Mouse (Mus musculus) heart, adult 2 months (tissue): Measurements from ENCODE around the gene Cd82. TPM values are rescaled to one million over a fixed set of nuclear protein-coding genes. Genes with fewer than 3 reads are reported as not detected.

ENCODE experiments used
- DNase-seq, 2 experiments: peaks; one replicate each; pipeline ENCODE4 v3.0.0; 2021
- H3K27ac ChIP-seq: fragments of 200-600 bp; 2 replicates; pipeline ENCODE4 v1.8.1; 2022
- H3K27me3 ChIP-seq: fragments of 200-500 bp; 2 replicates; pipeline ENCODE4 v1.6.1; 2012; ENCODE audit warnings: mild to moderate bottlenecking, low read length, inconsistent platforms, mixed read lengths; ENCODE audit not compliant: control insufficient read depth, insufficient read depth
- H3K36me3 ChIP-seq: fragments of 200-500 bp; 2 replicates; pipeline ENCODE4 v1.6.1; 2012; ENCODE audit warnings: low read length, inconsistent platforms; ENCODE audit not compliant: control insufficient read depth, insufficient read depth
- H3K4me1 ChIP-seq: fragments of 200-500 bp; 2 replicates; pipeline ENCODE4 v1.6.1; 2011; ENCODE audit warnings: low read length; ENCODE audit not compliant: control insufficient read depth, insufficient read depth
- H3K4me3 ChIP-seq: fragments of 200-600 bp; 2 replicates; pipeline ENCODE4 v1.8.1; 2022
- H3K79me2 ChIP-seq: fragments of 200-500 bp; replicated peaks from 2 replicates; pipeline ENCODE4 v1.6.1; 2012; ENCODE audit warnings: mild to moderate bottlenecking, inconsistent platforms, low read length, moderate library complexity, mixed read lengths; ENCODE audit not compliant: control insufficient read depth, insufficient read depth
- H3K9ac ChIP-seq: fragments of 200-500 bp; 2 replicates; pipeline ENCODE4 v1.6.1; 2012; ENCODE audit warnings: low read depth, mild to moderate bottlenecking, control low read depth, inconsistent platforms, low read length, mixed read lengths
- CTCF ChIP-seq: fragments of 200-600 bp; IDR thresholded peaks from 2 replicates; pipeline ENCODE4 v1.8.1; 2022; ENCODE audit warnings: antibody characterized with exemption, mild to moderate bottlenecking, moderate library complexity
- EP300 ChIP-seq: fragments of 200-500 bp; IDR thresholded peaks from 2 replicates; pipeline ENCODE4 v1.6.1; 2011; ENCODE audit warnings: low read depth, low read length, control low read depth; ENCODE audit not compliant: insufficient read depth
- POLR2A ChIP-seq: fragments of 200-500 bp; IDR thresholded peaks from 2 replicates; pipeline ENCODE4 v1.6.1; 2011; ENCODE audit warnings: mild to moderate bottlenecking, low read depth, low read length, control low read depth; ENCODE audit not compliant: insufficient read depth
- WGBS: fragments of 180-500 bp; shearing (Covaris S2); methylation state at CpG from one replicate; pipeline ENCODE4 v1.1.7; 2018; 5-methylcytosine and 5-hydroxymethylcytosine counted together
- intact Hi-C: fragments of 180-260 bp; cut with DNase I; formaldehyde crosslinking; loops from one replicate; pipeline ENCODE4 v1.15.1; 2025
- polyA plus RNA-seq: library from polyadenylated mRNA; depleted of rRNA; stranded (reverse); fragments of >200 nt; gene quantifications from 2 replicates; pipeline ENCODE4 v1.2.3, GENCODE M21; 2012
- total RNA-seq, 2 experiments: library from RNA; stranded (reverse); gene quantifications; 2 replicates each; pipeline ENCODE4 v1.2.3; 2021

Gene Cd82
- total and polyA plus RNA-seq, 3 experiments: 15.2 to 31.6 (median 18.7) TPM

DNA sequence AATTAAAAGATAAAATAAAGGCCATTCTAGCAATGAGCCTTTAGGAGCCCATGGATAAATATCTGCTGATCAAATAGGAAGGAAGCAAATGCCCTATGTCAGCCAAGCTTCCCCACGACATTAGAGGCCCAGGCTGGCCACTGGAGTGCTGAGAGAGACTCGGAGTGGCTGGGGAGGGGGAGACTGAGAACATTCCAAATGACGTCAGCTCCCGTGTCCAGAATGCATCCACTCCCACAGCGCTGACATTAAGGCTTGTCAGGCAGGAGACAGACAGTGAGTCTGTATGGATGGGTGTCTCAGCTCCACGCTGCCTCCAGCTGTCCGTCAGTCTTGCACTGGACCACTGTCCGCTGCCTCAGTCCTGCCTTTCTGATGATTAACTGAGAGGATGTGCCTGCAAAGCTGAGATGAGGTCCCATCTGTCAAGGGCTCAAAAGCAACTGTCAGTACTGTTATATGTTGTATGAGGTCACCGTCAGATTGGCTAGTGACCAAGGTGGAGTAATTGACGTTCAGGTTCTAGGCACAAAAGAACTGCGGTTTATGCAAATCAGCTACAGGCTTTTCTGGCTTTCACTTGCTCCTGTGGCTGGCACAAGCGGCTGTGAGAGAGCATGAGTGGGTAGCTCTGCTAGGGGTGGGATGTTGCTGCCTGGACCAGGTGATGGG, 51.9 kb downstream of the Cd82 start:
- Histone ChIP-seq H3K27me3 (no peaks in the 10 kb centered on the region), H3K36me3 (no peaks in the 10 kb centered on the region), H3K4me1 (no peaks in the 10 kb centered on the region), H3K9ac (no peak overlapping the region), H3K27ac (no peak overlapping the region), H3K79me2 (no peaks in the 10 kb centered on the region), H3K4me3 (no peak overlapping the region)
- TF ChIP-seq POLR2A: no peak
- TF ChIP-seq EP300: no peak
- TF ChIP-seq CTCF: no peak
- WGBS: 58% methylated on average over 12 of the region's 12 CpGs
- intact Hi-C loops: loop anchor here (10.0 kb wide), 1 partner anchor 506 kb away; no protein-coding TSS in a partner anchor
- DNase-seq: no peak

DNA sequence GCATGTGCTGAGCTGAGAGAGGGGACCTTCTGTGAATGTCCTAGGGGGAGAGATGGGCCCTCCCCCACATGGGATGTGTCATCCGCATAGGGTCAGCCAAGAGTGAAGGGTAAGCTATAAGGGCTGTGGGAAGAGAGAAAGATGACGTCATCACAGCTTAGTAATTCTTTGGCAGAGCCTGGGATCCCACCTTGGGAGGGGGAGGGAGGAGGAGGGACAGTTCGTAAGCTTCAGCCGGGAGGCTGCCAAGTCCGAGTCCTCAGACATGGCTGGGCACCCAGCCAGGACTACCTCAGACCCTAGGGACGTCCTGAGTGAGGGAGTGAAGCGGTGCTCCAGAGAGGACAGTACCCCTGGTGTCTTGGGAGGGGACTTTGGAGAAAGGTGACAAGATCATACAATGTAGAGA, 57.9 kb downstream of the Cd82 start:
- H3K4me3 ChIP-seq: no peak overlapping the region
- intact Hi-C loops: no loop called here
- H3K27ac ChIP-seq: no peak overlapping the region
- no peak for TF ChIP-seq CTCF
- TF ChIP-seq EP300: no peak
- no peak for TF ChIP-seq POLR2A
- H3K9ac ChIP-seq: no peak overlapping the region
- H3K4me1 ChIP-seq: peaks cover 4% of the 10 kb centered on the region; the same call in 1 of the 2 replicates
- no peaks in the 10 kb centered on the region for H3K79me2 ChIP-seq
- no peaks in the 10 kb centered on the region for H3K27me3 ChIP-seq
- 11% methylated on average over 7 of the region's 7 CpGs for WGBS
- no peaks in the 10 kb centered on the region for H3K36me3 ChIP-seq
- no peak for DNase-seq

DNA sequence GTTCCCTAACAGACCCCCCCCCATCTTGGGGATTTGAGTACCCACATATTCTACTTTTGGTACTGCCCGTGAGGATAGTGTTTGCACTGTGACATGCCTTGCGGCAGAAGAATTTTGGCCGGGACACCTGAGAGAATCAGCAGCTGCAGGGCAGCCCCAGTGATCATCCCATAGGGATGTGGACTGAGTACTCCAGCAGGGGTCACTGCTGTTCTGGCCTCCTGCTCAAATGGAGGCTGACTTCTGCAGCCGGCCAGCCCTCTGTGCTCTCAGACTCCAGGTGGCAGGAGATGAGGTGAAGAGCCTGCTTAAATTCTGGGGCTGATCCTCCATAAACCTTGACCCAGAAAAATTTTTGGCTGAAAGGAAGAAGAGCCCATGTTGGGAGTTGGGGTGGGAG, 58.8 kb downstream of the Cd82 start:
- DNase-seq: no peak
- intact Hi-C loops: no loop called here

DNA sequence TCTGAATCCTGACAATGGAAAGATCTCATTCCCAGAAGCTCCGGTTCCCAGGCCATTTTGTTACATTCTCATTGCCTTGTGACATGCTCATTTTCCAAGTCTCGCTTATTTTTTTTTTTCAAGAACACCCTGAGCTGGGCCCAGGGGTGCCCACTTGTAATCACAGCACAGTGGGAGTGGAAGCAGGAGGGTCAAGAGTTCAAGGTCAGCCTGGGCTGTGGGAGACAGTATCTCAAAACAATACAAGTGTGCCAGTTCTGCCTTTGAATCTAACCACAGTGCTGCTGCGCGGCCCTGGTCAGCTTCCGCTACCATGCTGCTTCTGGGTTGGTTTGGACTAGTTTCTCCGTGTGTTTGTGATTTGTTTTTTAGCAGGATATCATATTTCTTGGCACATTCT, 59.7 kb downstream of the Cd82 start:
- Histone ChIP-seq H3K27me3 (no peaks in the 10 kb centered on the region), H3K79me2 (no peaks in the 10 kb centered on the region), H3K27ac (no peak overlapping the region), H3K4me1 (peaks cover 4% of the 10 kb centered on the region; the same call in 1 of the 2 replicates), H3K36me3 (no peaks in the 10 kb centered on the region), H3K9ac (no peak overlapping the region), H3K4me3 (no peak overlapping the region)
- DNase-seq: no peak
- intact Hi-C loops: no loop called here
- no peak for TF ChIP-seq CTCF
- no peak for TF ChIP-seq EP300
- TF ChIP-seq POLR2A: no peak
- WGBS: 90% methylated on average over 6 of the region's 6 CpGs

More for the DNA sequence above, 58.8 kb downstream of the Cd82 start:
- no peaks in the 10 kb centered on the region for H3K79me2 ChIP-seq
- no peaks in the 10 kb centered on the region for H3K36me3 ChIP-seq
- H3K9ac ChIP-seq: no peak overlapping the region
- TF ChIP-seq CTCF (peak; percentile 39), EP300 (no peak)
- no peak overlapping the region for H3K27ac ChIP-seq
- WGBS: 45% methylated on average over 4 of the region's 4 CpGs
- no peak overlapping the region for H3K4me3 ChIP-seq
- H3K4me1 ChIP-seq: peaks cover 4% of the 10 kb centered on the region; the same call in 1 of the 2 replicates
- no peaks in the 10 kb centered on the region for H3K27me3 ChIP-seq

DNA sequence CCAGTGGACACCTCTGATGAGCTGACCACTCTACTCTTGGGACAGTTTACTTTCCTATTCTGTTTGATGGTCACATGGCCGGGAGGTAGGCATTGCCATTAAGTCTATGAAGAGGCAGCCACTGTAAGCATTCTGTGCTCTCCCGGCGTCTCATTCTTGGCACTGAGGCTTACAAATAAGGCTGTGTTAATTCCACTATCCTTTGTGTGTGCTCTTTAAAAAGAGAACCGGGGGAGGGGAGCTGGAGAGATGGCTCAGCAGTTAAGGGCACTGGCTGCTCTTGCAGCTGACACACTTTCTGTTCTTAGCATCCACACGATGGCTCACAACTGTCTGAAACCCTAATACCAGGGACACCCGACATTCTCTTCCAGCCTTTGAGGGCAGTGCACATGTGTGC, 71.7 kb downstream of the Cd82 start:
- H3K79me2 ChIP-seq: no peaks in the 10 kb centered on the region
- no peak overlapping the region for H3K4me3 ChIP-seq
- 50% methylated on average over 6 of the region's 6 CpGs for WGBS
- no peaks in the 10 kb centered on the region for H3K36me3 ChIP-seq
- DNase-seq: no peak
- H3K27ac ChIP-seq: no peak overlapping the region
- no peaks in the 10 kb centered on the region for H3K27me3 ChIP-seq
- intact Hi-C loops: no loop called here
- H3K9ac ChIP-seq: no peak overlapping the region
- TF ChIP-seq EP300 (no peak), CTCF (no peak), POLR2A (no peak)
- no peaks in the 10 kb centered on the region for H3K4me1 ChIP-seq

DNA sequence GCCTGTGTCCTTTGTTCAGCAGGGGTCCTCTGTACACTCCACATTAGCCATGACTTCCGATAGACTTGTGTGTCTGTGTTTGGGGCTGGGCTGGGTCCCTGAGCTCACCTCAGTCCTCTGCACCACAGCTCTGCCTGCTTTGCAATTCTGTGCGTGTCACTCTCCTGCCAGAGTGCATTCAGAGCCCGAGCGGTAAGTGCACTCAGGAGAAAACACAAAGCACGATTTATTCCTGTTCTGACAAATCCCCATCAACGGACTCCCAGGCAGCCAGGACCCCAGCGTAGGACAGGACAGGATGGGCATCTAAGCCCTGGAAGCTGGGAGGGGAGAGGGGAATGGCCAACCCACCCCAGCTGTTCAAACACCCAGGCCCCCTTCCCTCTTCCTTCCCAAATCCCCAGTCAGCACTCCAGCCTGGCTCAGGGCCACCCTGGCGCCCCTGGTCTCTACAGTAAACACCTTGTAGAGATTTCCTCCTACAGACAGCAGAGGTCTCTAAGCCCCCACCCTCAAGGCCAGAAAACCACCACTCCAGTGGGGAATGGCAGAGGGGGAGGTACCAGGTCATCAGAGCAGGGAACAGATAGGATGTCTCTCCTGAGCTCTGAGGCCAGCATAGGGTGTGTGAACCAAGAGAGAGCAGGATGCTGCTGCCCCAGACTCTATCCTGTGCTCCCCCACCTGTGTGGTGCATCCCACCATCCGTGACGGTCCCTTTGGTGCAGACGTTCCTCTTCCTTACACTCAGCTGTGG, 72.6 kb downstream of the Cd82 start:
- 48% methylated on average over 11 of the region's 11 CpGs for WGBS
- TF ChIP-seq EP300: no peak
- TF ChIP-seq POLR2A: no peak
- no peak for TF ChIP-seq CTCF
- Histone ChIP-seq H3K27me3 (no peaks in the 10 kb centered on the region), H3K9ac (no peak overlapping the region), H3K36me3 (no peaks in the 10 kb centered on the region), H3K79me2 (no peaks in the 10 kb centered on the region), H3K4me3 (no peak overlapping the region), H3K27ac (no peak overlapping the region), H3K4me1 (no peaks in the 10 kb centered on the region)
- intact Hi-C loops: no loop called here
- no peak for DNase-seq
